Mouse (Mus musculus) kidney, postnatal 0 days (tissue): ENCODE measurements around the gene Ppm1m. TPM values are rescaled to one million over a fixed set of nuclear protein-coding genes. Genes with fewer than 3 reads are reported as not detected.

Experiments used
- ATAC-seq: fragments of 200-750 bp; cut with Nextera tagmentation; replicated peaks from 2 replicates; pipeline ENCODE4 v1.8.0; 2017; ENCODE audit warnings: low read depth, moderate number of reproducible peaks, moderate TSS enrichment, moderate library complexity; ENCODE audit not compliant: low FRiP score
- DNase-seq: peaks from one replicate; pipeline ENCODE4 v3.0.0-alpha.2; 2016; ENCODE audit warnings: low spot score
- H3K27ac ChIP-seq: fragments of 300-500 bp; sonication (generic); 2 replicates; pipeline ENCODE4 v1.5.1; 2014; ENCODE audit warnings: mild to moderate bottlenecking
- H3K27me3 ChIP-seq: fragments of 300-500 bp; sonication (generic); 2 replicates; pipeline ENCODE4 v1.6.1; 2014; ENCODE audit warnings: low read length, mixed read lengths; ENCODE audit not compliant: insufficient read depth
- H3K36me3 ChIP-seq: fragments of 300-500 bp; sonication (generic); 2 replicates; pipeline ENCODE4 v1.6.1; 2014; ENCODE audit warnings: low read length, mixed read lengths; ENCODE audit not compliant: insufficient read depth
- H3K4me1 ChIP-seq: fragments of 300-500 bp; sonication (generic); replicated peaks from 2 replicates; pipeline ENCODE4 v1.6.1; 2014; ENCODE audit warnings: antibody characterized with exemption, low read length, mixed read lengths; ENCODE audit not compliant: insufficient read depth
- H3K4me2 ChIP-seq: fragments of 300-500 bp; sonication (generic); 2 replicates; pipeline ENCODE4 v1.6.1; 2014; ENCODE audit warnings: mild to moderate bottlenecking, low read length, moderate library complexity, mixed read lengths
- H3K4me3 ChIP-seq: fragments of 300-500 bp; sonication (generic); replicated peaks from 2 replicates; pipeline ENCODE4 v1.5.1; 2014; ENCODE audit warnings: low read depth, low read length
- H3K9ac ChIP-seq: fragments of 300-500 bp; sonication (generic); 2 replicates; pipeline ENCODE4 v1.6.1; 2014; ENCODE audit warnings: low read depth, low read length
- H3K9me3 ChIP-seq: fragments of 300-500 bp; sonication (generic); replicated peaks from 2 replicates; pipeline ENCODE4 v1.6.1; 2016; ENCODE audit warnings: low read length, inconsistent platforms, mixed read lengths
- CTCF ChIP-seq: IDR thresholded peaks from 2 replicates; pipeline ENCODE4 v1.5.1; 2016; ENCODE audit warnings: antibody characterized with exemption, low read depth, mild to moderate bottlenecking, moderate library complexity
- WGBS: fragments of 180-500 bp; shearing (Covaris S2); extraction: QIAGEN DNeasy Blood & Tissue Kit; methylation state at CpG from one replicate; pipeline ENCODE4 v1.1.7; 2014; 5-methylcytosine and 5-hydroxymethylcytosine counted together
- polyA plus RNA-seq: library from polyadenylated mRNA; unstranded; fragments of >200 nt; fragmentation: Nextera tagmentation; extraction: Ambion mirVana; gene quantifications from 2 replicates; pipeline ENCODE4 v1.2.1, GENCODE M21; 2015

Gene Ppm1m
- polyA plus RNA-seq, 1 experiment from 2014 or later = 33.2 TPM

DNA sequence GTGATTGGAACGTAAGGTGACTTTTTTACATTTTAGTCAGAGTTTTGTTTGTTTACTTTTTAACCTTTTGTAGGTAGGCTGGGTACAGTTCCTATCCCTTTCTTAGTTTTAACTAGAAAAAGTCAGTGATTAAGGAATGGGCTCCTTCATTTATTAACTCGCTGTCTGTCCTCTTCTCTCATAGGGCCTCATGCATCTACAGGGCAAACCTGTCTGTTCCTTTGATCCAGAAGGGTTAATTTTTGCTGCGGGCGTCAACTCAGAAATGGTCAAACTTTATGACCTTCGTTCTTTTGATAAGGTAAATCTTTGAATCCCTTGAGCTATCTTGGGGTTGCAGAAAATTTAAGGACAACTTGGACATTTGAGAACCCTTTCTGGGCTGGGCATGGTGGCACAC, 15.6 kb downstream of the Ppm1m start:
- H3K4me1 ChIP-seq = no peaks in the 10 kb centered on the region
- no peak for TF ChIP-seq CTCF
- no peaks in the 10 kb centered on the region for H3K9me3 ChIP-seq
- no peak overlapping the region for H3K27ac ChIP-seq
- 78% methylated on average over 5 of the region's 5 CpGs for WGBS
- H3K27me3 ChIP-seq = no peaks in the 10 kb centered on the region
- no peak overlapping the region for H3K4me3 ChIP-seq
- no peak overlapping the region for H3K9ac ChIP-seq
- no peak for ATAC-seq
- no peak overlapping the region for H3K4me2 ChIP-seq
- no peak for DNase-seq
- H3K36me3 ChIP-seq = peaks cover 84% of the 10 kb centered on the region

DNA sequence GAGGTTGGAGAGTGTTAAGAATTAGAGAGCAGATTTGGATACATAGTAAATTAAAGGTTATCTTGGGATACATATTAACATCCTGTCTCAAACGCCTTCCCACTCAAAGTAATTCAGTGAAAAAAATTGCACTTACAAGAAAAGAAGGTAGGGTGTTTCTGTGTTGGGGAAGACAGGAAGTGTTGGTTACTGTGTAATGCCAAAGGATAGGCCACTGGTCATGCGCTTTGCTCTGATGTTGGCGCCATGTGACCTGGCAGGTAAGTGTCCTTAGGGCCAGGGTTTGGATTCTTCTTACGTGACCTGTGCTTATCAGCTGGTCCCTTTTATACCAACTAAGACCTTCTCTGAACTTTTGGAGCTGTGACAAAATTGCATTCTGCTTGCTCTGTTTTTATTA, 17.4 kb downstream of the Ppm1m start:
- H3K9me3 ChIP-seq = no peaks in the 10 kb centered on the region
- H3K4me3 ChIP-seq = no peak overlapping the region
- 89% methylated on average over 4 of the region's 4 CpGs for WGBS
- no peak for DNase-seq
- no peak for ATAC-seq
- TF ChIP-seq CTCF = no peak
- no peak overlapping the region for H3K9ac ChIP-seq
- peaks cover 74% of the 10 kb centered on the region for H3K36me3 ChIP-seq
- H3K4me2 ChIP-seq = no peak overlapping the region
- no peaks in the 10 kb centered on the region for H3K4me1 ChIP-seq
- no peaks in the 10 kb centered on the region for H3K27me3 ChIP-seq
- no peak overlapping the region for H3K27ac ChIP-seq

DNA sequence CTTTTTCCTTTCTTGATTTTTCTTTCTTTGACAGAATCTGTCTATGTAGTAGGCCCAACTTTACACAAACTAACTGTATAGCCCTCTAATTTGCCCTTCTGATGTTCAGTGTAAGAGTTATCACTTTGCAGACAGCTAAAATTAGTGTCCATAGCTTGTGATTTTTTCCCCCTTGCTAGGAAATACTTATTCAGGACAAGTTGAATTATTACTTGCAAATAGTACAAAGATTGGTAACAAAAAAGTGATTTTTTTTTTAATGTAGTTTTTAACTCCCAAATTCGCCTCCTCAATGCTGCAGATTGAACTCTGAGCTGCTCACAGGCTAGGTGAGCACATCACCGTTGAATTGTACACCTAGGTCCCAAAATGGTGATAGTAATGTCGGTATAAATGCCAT, 19.6 kb downstream of the Ppm1m start:
- Histone ChIP-seq H3K36me3 (peaks cover 54% of the 10 kb centered on the region), H3K4me2 (no peak overlapping the region), H3K9ac (no peak overlapping the region), H3K4me1 (0 out of 2 replicates have a peak, but pooled peaks cover 5% of the 10 kb centered on the region), H3K27ac (no peak overlapping the region), H3K9me3 (no peaks in the 10 kb centered on the region), H3K4me3 (no peak overlapping the region), H3K27me3 (no peaks in the 10 kb centered on the region)
- WGBS = 89% methylated on average over 3 of the region's 3 CpGs
- DNase-seq (no peak), ATAC-seq (no peak)
- no peak for TF ChIP-seq CTCF

DNA sequence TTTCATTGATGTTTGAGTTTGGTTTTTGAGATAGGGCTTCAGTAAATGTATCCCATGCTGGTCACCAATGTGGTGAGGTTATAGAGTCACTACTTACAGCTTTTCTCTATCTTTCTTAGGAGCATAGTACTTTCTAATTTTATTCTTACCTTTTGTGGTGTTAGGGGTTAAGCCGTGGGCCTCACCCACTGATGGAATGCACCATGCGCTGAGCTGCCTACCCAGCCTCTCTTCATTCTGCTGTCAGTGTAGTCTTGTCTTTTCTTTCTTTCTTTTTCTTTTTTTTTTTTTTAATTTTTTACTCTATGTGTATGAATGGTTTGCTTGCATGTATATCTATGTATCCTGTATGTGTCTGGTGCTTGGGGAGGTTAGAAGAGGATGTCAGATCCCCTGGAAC, 20.1 kb downstream of the Ppm1m start:
- WGBS = 80% methylated on average over 2 of the region's 2 CpGs

DNA sequence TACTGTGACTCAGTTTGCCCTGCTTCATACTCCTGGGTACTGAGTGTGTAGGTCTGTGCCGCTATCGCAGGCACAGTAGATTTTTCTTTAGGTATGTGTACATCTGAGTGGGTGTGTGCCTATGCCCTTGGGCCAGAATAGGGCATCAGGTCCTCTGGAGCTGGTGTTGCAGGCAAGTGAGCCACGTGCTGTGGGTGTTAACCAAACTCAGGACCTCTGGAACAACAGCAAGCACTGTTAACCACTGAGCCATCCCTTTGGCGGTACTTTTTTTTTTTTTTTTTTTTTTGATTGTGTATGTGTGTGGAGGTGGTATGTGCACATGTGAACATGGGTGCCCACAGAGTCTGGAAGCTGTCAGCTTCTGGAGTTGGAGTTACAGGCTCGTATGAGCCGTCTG, 21.7 kb downstream of the Ppm1m start:
- no peak overlapping the region for H3K9ac ChIP-seq
- peaks cover 34% of the 10 kb centered on the region for H3K36me3 ChIP-seq
- H3K4me2 ChIP-seq = no peak overlapping the region
- no peaks in the 10 kb centered on the region for H3K27me3 ChIP-seq
- no peak for TF ChIP-seq CTCF
- DNase-seq = no peak
- no peak overlapping the region for H3K27ac ChIP-seq
- 78% methylated on average over 6 of the region's 6 CpGs for WGBS
- H3K9me3 ChIP-seq = no peaks in the 10 kb centered on the region
- ATAC-seq = no peak
- no peak overlapping the region for H3K4me3 ChIP-seq
- H3K4me1 ChIP-seq = peaks cover 18% of the 10 kb centered on the region; the same call in 1 of the 2 replicates

More for the DNA sequence above, 20.1 kb downstream of the Ppm1m start:
- no peaks in the 10 kb centered on the region for H3K9me3 ChIP-seq
- TF ChIP-seq CTCF = no peak
- DNase-seq (no peak), ATAC-seq (no peak)
- H3K27me3 ChIP-seq = no peaks in the 10 kb centered on the region
- no peak overlapping the region for H3K9ac ChIP-seq
- no peak overlapping the region for H3K27ac ChIP-seq
- H3K4me2 ChIP-seq = no peak overlapping the region
- H3K4me3 ChIP-seq = no peak overlapping the region
- H3K4me1 ChIP-seq = 0 out of 2 replicates have a peak, but pooled peaks cover 5% of the 10 kb centered on the region
- peaks cover 50% of the 10 kb centered on the region for H3K36me3 ChIP-seq

GRCm38 (mm10) chr9:106176769-106177168, 22.8 kb downstream of the Ppm1m start:
- no peak for DNase-seq
- Histone ChIP-seq H3K4me2 (no peak overlapping the region), H3K36me3 (peaks cover 27% of the 10 kb centered on the region), H3K9ac (no peak overlapping the region), H3K4me3 (no peak overlapping the region), H3K27me3 (no peaks in the 10 kb centered on the region), H3K27ac (no peak overlapping the region), H3K9me3 (no peaks in the 10 kb centered on the region), H3K4me1 (peaks cover 18% of the 10 kb centered on the region; the same call in 1 of the 2 replicates)
- 59% methylated on average over 5 of the region's 5 CpGs for WGBS
- ATAC-seq = no peak
- TF ChIP-seq CTCF = no peak
